Mouse (Mus musculus): Measurements from ENCODE around the gene Rpl26.

Rpl26 gene

GRCm38 (mm10) chr11:68901351-68902046 is at the start of gene Rpl26:
Gene Rpl26 (plus strand): TSS chr11:68901583.
- DNase-seq = peak; percentile 100

- no peak for DNase-seq
Observed at GRCm38 (mm10) chr11:68851644-68852485, 49.5 kb upstream of the Rpl26 start.

DNA sequence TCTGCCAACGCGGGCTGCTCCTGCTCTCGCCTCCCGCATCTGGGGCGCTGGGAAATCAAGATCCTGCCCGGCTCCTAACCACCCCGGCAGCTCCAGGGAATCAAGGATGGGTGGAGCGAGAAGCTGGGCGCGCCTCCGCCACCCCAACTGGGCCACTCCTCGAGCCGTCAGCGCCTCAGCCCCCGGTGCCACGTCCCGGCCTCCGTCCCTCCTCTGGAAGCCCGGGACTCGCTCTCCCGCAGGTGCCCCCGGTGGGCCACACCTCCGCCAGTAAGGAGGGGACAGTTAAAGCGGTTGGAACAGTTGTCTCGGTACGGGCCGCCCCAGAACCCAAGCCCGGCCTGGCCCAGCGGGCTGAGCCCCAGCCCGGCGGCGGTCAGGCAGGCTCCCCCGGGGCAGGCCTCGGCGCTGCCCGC is 48.9 kb upstream of the Rpl26 start:
- no peak for DNase-seq

DNA sequence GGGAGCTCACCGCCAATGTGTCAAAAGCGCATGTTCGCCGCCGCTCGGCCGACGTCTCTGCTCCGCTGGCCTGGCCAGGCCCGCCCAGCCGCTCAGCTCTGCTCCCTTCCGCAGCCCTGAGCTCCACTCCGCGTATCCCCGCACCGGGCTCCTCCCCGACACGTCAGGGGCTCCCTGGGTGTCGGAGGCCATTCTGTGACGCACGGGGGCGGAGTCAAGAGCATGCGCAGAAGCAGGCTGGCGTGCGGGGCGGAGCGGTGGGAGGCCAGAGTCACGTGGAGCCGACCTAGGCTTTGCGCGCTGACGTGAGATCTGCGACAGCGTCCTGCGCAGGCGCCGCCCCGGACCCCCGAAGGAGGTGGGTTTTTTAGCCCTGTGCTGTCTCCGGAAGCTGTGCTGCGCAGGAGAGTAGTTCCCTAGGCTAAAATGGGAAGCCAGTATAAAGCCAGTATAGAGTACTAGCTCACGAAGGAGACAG is 48.4 kb upstream of the Rpl26 start:
- peak; percentile 100 for DNase-seq

GRCm38 (mm10) chr11:68853611-68854401 is 47.6 kb upstream of the Rpl26 start:
- DNase-seq = peak; percentile 69

GRCm38 (mm10) chr11:68854621-68855020 is 46.8 kb upstream of the Rpl26 start:
- DNase-seq = no peak

- no peak for DNase-seq
Observed at GRCm38 (mm10) chr11:68857329-68857728, 44.1 kb upstream of the Rpl26 start.

DNA sequence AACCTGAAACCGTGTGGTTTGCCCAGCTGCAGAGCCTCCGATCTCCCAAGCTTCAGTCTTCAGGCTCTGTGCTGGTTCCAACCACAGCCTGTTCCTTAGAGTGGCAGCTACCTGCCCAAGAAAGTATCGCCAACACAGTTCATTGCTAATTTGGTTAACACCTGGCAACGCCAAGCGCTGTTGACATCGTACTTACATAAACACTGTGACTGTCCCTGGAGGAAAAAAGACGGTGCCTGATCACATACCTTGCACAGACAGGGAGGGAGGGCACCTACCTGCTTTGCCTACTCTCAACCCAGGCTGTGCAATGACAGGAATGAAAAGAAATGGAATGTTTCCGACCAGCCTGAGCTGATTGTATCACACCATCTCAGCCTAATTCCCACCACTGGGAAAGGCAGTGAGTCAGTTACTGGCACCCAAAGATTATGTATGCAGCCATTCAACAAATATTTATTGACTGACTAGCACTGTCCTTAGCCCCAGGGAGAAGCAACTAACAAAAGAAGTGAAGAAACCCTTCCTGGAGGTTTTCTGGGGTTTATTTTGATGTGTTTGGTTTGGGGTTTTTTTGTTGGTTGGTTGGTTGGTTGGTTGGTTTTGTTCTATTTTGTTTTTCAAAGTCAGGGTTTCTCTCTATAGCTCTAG is 41.3 kb upstream of the Rpl26 start:
- no peak for DNase-seq

- DNase-seq = no peak
Observed at GRCm38 (mm10) chr11:68862260-68862659, 39.1 kb upstream of the Rpl26 start.

GRCm38 (mm10) chr11:68863631-68864091 is 37.7 kb upstream of the Rpl26 start:
- DNase-seq = no peak

GRCm38 (mm10) chr11:68864544-68865189 is 36.7 kb upstream of the Rpl26 start:
- peak; percentile 92 for DNase-seq

- no peak for DNase-seq
Observed at GRCm38 (mm10) chr11:68871277-68871676, 30.1 kb upstream of the Rpl26 start.

GRCm38 (mm10) chr11:68871748-68872147 is 29.6 kb upstream of the Rpl26 start, which contains the start of gene Ndel1:
Gene Ndel1 (minus strand): TSS chr11:68871858.
- peak; percentile 57 for DNase-seq

DNA sequence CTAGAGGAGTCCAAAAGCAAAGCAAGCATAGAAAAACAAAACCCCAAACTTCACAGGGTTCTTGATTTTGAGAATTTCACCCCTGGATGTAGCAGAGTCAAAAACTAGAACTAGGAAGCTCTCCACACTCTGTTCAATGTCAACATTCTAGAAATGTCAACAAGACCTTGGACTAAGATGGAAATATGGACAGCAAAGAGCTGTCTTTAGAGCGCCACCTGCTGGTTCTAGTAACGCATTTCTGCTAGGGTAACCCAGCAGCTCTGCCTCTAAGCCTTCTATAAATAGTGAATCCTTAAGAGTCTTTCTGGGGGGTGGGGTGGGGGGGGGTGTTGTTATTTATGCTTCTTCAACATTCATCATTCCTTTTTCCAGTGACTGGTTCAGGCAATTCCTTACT is 26.5 kb upstream of the Rpl26 start:
- DNase-seq = peak; percentile 61

GRCm38 (mm10) chr11:68878811-68879210 is 22.6 kb upstream of the Rpl26 start:
- DNase-seq = no peak

DNA sequence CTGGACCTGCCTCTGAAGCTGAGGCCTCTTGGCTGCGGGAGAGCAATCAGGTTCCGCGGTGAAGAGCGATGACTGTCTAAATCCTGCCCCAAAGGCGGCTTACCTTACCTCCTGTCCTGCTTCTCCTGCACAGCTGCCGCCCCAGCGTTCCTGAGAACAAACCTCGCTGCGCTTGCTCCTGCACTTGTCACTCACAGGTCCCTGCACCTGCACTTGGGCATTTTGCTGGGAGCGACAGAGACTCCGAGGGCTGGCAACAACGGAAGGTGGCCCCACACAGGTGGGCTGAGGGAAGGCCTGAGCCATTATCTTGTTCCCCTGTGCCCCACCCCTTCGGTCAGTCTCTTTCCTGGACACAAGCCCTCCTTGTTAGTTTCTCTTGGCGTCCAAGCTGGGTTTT is 19.3 kb upstream of the Rpl26 start:
- DNase-seq = no peak

DNA sequence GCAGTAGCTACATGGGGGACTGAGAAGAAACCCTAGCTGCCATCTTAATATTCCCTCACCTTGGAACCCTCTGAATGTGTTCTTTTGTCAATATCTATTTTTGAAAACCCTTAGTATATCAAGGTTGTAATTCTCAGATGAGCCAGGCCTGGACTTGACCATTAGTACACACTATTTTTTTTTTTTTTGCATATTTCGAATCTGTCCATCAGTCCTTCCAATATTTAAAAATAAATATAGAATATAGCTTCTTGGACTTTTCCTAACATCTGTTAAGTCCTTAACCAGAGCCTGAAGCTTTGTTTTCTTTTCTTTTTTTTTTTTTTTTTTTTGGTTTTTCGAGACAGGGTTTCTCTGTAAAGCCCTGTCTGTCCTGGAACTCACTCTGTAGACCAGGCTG is 17.5 kb upstream of the Rpl26 start:
- DNase-seq = no peak

- DNase-seq = no peak
Observed at GRCm38 (mm10) chr11:68884368-68884767, 17.0 kb upstream of the Rpl26 start.

DNA sequence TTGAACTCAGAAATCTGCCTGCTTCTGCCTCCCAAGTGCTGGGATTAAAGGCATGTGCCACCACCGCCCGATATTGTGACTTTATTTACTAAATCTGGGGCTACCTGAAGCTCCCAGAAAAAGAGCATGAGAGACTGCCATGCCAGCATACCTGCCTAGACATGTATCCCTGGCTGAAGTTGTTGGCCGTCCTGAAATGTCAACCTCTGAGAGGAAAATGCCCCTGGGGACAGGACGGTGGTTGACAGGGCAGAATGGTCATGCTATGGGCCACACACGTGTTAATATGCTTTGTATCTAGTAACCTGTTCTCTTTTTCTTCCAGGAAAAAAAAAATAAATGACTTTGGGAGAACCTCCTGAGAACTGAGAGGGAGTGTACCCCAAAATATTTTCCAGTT is 15.3 kb upstream of the Rpl26 start:
- DNase-seq = no peak

DNA sequence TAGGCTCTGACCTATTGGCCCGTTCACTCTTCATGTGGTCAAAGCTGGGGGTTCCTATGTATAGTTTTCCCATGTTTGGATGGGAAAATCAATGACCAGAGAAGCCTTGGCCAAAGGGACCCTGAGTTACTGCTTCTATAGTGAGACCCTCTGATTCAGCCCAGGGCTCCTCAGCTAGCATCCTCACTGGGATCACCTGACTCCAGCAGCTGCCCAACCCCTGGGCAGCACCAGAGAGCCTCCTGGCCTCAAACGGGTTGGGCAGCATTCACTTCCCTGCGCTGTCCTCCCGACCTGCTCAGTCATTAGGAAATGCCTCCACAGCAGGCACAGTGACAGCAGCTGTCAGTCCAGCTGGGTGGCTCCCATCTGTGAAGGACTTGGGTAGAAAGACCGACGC is 13.1 kb upstream of the Rpl26 start, which contains the start of gene Rnf222:
Rnf222 (plus strand) TSS at position 301 of the 400 bp plus-strand sequence.
- no peak for DNase-seq

DNA sequence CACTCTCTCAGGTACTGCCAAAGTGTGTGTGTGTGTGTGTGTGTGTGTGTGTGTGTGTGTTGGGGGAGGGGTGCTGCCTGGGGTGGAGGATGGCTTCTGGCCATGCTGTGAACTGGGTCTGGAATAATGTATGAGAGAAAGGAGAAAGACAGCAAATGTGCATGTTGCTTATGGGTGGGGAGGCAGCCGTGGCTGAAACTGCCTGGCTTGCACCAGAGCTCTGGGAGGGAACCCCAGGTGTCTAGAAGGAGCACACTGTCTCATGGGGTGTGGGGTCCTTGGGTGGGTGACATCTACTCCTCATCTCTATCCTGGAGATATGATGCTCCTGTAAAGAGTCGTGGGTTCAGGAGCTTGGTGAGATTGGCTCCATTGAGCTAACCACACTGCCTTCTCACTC is 12.7 kb upstream of the Rpl26 start:
- no peak for DNase-seq

- no peak for DNase-seq
Observed at GRCm38 (mm10) chr11:68890625-68891024, 10.8 kb upstream of the Rpl26 start.

All from kidney, adult 18-20 months (tissue).